Mouse (Mus musculus) gastrocnemius, postnatal 14 days (tissue): ENCODE measurements around the gene Bmpr1b. TPM values are rescaled to one million over a fixed set of nuclear protein-coding genes. Genes with fewer than 3 reads are reported as not detected.
A peak's percentile ranks its signal among the peaks of the same experiment; 100 is the strongest.

Experiments used
- DNase-seq: peaks from one replicate; pipeline ENCODE4 v3.0.0; 2021; ENCODE audit warnings: mixed read lengths
- intact Hi-C: fragments of 180-260 bp; cut with DNase I; formaldehyde crosslinking; loops from one replicate; pipeline ENCODE4 v1.15.1; 2025; ENCODE audit warnings: low total_unique reads
- total RNA-seq, 2 experiments: library from RNA; stranded (reverse); gene quantifications; 2 replicates each; pipeline ENCODE4 v1.2.3; 2021

Gene Bmpr1b
- total RNA-seq, 2 experiments from 2014 or later, result 3.1 to 3.6 TPM

GRCm38 (mm10) chr3:142049610-142050009, 119.6 kb downstream of the Bmpr1b start:
- intact Hi-C loops, result no loop called here
- DNase-seq, result no peak

DNA sequence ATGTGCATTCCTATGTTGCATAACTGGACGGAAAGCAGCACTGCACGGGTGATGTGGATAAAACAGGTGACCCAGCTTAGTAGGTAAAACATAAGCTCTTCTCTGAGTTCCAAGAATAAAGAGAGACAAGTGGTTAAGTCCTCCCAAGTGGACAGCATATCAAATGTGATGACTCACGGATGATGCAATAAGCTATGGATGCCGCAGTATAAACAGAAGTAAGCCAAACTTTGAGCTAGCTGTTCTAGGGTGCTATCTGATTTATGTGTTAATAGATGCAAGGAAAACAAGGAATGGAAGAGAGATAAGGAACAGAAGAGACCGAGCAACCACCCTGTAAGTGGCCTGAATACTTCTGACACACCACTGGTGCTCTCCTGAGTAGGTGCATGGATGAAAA, 120.1 kb downstream of the Bmpr1b start:
- intact Hi-C loops, result no loop called here
- no peak for DNase-seq

DNA sequence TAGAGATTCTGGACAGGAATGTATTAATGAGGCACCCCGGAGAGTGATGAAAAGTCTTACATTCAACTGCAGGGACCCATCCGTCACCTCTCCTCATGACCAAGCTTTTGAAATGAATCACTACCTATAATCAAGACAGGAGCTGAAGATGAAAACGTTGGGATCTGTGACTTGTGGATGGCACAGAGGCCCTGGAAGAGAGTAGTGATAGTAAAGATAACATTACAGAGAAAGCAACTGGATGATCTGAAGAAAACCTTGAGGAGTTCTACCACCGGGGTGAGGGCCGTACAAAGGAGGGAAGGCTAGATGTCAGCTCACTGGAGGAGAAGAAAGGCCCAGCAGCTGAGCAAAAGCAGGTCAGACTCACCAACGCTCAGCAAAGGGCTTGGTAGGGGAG, 120.7 kb downstream of the Bmpr1b start:
- no peak for DNase-seq
- intact Hi-C loops, result no loop called here

GRCm38 (mm10) chr3:142043463-142043862, 125.8 kb downstream of the Bmpr1b start:
- intact Hi-C loops, result no loop called here
- DNase-seq, result no peak

DNA sequence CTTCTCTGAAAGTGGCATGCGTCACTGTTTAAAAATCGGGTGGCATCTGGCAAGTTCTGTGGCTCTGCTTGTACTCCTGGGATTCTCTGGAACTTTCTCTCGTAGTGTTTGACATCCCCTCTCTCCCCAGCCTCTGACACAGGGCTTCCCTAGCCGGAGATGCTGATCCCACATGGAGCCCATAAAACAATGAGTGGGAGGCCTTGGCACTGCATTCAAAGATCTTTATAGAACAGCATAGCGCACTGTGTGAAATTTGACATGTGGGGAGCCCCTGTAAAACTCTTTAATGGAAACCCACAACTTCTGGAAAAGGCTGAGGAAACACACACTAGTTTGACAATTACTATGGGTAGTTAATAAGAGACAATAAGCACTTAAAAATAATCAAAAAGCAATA, 126.2 kb downstream of the Bmpr1b start:
- intact Hi-C loops, result no loop called here
- DNase-seq, result no peak

DNA sequence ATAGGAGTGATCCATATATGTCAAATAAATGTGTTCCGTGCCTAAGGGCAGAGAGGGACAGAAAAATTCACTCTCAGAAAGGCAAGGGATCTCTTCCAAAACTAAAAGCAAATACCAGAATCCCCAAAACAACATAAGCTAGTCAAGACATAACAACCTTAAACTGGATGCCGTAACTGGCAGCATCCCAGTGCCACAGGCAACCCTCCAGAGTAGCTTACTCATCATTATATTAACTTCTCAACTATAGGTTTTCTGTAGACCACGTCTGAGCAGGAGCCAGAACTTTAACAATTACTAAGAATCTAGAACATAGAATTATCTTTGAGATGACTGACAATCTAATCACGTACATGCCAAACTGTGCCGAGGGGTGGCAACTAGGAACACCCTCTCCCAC, 128.9 kb downstream of the Bmpr1b start:
- DNase-seq, result no peak
- intact Hi-C loops, result no loop called here

- intact Hi-C loops, result loop anchor here (10.0 kb wide), 1 partner anchor 149 kb away; no protein-coding TSS in a partner anchor
- no peak for DNase-seq
These were observed 135.1 kb downstream of the Bmpr1b start for GRCm38 (mm10) chr3:142034160-142034559.

- no peak for DNase-seq
- intact Hi-C loops, result no loop called here
These were observed 149.5 kb downstream of the Bmpr1b start for GRCm38 (mm10) chr3:142019716-142020115.

GRCm38 (mm10) chr3:141984548-141984947, 184.7 kb downstream of the Bmpr1b start:
- intact Hi-C loops, result no loop called here
- no peak for DNase-seq

DNA sequence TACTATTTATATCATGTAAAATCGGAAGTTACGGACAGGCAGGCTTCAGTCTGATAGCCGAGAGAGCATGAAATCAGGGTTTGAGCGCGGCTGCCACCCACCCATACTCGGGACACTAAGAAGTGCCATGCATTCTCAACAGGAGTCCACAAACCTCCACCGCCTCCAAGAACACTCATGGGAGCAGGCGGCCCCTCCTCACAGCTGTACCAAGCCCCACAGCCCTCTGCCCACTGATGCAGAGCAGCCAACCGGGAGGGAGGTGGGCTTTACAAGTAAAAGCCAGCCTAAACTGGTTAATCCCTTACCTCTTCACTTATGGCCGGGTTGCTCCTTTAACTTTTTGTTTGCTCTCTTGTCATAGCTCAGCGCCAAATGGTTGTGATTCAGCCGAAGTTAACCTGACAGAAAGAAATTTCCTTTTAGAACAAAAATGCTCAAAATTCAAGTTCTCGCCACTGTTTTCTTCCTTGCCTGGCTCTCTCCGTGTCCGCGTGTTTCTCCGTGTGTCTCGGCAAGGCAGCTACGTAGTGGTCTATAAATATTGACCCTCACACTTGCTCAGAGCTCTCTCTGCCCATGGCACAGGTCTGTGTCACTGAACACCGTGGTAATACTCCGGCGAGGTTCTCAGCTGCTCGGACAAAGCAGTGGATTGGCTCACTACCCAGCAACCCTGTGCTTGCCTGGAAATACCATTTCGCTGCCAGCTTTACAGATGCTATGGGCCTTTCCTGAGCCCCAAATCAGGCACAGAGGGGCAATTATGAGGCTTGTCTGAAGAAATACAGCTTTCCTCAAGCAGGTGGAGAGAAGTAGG, 187.4 kb downstream of the Bmpr1b start:
- intact Hi-C loops, result no loop called here

DNA sequence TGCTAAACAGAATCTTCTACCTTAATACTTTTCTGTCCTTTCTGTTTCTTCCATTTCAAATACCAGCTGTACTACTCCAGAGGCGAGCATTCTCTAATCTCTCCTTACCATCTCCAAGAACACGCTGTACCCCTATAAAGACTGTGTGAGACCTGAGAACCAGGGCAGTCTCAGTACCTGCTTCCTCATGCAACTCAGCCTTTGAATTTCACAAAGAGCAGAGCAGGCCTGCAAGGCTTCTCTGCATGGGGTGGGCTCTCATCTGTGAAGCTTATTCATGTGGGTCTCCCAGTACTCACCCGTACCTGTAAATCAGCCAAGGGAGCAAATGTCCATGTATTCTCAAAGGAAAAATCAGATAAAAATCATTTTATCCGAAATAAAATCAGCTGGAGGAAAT, 203.0 kb downstream of the Bmpr1b start:
- DNase-seq, result no peak
- intact Hi-C loops, result no loop called here

More for the DNA sequence above, 187.4 kb downstream of the Bmpr1b start:
- peak; percentile 43 for DNase-seq

DNA sequence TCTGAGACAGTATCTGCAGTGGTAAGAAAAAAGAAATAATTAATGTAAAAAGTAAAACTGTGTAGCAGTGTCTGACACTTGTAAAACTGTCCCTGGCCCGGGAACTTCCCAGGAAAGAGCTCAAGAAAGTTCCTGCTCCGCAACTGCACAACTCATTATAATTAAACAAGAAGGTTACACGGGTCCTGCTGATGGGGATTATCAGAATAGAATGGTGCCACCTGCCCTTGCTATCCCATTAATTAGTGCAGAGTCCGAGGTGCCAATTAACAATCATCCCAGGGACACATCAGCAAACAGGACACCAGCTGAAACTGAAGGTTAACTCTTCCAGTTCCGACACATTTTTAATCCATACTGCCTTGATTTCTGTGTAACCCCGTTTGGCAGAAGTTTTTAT, 216.3 kb downstream of the Bmpr1b start:
- intact Hi-C loops, result no loop called here
- DNase-seq, result no peak

- DNase-seq, result no peak
- intact Hi-C loops, result no loop called here
These were observed 218.6 kb downstream of the Bmpr1b start for GRCm38 (mm10) chr3:141950642-141951041.

DNA sequence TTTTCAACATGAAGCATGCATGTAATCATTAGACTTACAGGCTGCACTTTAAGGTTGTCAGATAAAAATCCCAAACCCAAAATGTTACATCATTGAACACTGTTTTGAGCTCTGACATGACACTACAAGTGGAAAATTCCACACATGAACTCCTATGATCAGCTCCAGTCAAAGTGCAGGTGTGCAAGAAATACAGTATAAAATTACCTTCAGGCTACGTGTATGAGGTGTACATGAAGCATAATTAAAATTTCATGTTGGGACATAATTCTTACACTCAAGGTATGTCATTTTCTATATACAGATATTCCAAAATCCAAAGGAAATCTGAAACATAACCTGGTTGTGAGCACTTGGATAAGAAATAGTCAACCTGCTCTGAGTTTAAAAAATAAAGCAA, 220.7 kb downstream of the Bmpr1b start:
- intact Hi-C loops, result no loop called here
- DNase-seq, result no peak

DNA sequence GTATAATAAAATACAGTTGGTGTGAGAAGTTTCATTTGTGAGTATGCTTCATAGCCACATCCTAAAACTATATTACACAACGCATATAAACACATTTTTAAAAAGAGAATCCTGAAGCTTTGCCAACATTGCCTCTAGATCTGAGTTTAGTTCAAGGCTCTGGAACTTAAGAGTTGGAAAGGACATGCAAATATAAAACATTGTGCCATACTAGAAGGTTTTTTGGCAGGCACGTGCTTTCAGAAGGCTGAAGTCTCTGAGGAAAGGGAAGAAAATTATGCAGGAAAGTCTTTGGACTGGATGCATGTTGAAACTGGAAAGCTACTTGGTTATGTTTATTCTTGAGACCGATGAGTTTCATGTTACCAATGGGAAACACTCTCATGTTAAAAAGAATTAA, 221.1 kb downstream of the Bmpr1b start:
- no peak for DNase-seq
- intact Hi-C loops, result no loop called here

DNA sequence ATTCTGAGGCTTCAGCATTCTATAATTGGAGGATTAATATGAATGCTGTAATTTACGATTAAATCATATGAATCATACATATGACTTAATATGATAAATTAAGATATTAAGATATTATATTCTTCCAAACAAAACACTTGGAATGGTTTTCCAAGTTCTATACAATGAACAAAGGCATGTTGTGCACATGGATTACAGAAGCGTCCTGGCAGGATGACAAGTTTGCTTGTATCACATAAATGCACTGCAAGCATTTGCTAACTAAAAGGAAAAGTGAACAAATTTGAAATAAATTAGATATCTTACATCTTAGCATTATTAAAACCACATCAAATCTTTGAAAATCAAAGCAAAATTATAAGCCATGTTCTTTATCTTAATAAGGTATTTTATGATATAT, 222.4 kb downstream of the Bmpr1b start:
- intact Hi-C loops, result no loop called here
- DNase-seq, result no peak

DNA sequence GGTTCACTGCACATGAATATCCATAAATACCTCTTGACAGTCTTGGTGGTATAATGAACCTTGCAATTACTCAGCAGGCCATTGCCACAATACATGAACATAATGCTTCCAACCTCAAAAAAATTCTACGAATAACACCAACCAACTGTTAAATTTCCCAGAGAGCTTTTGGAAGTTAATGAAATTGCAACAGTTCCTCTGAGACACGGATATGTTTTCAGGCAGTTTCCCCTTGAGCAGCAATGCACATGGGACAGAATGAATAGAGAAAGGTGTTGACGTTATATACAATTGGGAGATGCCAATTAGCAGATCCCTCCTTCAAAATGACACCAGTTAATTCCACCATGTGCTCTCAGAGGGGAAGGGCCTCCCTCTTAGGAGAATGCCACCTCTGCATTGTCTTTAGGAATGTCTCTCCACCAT, 225.9 kb downstream of the Bmpr1b start:
- intact Hi-C loops, result no loop called here
- DNase-seq, result no peak

DNA sequence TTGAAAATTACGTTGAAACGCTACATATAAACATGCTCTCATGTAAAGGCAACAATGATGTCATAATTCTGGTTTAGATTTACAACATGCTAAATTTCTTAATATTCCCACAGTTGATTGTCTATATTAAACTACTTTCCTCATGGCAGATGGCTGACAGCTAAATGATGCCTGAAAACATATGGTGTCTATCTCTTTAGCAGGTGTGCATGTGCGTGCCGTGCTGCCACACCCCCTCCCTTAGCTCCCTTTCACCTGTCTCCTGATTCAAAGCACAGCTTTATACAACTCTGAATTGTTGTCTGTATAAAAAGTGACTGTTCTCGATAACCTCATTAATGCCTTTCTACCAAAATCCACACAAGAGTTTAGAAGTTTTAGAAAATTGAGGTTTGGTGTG, 229.0 kb downstream of the Bmpr1b start:
- no peak for DNase-seq
- intact Hi-C loops, result no loop called here

DNA sequence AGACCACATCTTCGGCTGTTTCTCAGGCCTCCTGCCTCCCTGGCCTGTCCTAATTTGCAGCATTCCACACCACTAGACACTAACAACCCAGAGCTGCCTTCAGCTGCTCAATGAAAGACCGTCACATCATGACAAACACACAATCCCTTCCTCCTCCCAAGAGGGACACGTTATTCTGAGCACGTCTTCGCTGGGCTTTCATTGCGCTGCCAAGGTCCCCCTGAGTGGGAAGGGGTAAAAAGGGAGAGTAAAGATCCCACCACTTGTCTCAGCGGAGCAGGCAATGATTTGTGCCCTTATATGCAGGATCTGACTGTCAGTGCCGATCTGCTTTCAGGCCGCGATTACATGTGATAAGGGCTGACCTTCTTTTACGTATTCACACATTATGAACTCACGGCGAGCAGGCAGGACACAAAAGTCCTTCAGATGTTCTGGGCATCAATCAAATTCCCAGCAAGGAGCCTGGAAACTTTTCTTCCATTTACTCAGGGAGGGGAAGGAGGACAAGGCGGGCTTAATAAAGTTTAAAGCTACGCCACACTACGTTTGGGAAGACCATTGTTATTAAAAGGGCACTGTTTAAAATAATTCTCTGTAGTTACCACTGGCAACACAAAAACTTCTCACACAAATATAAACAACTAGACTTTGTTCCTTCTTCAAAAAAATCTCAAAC, 232.5 kb downstream of the Bmpr1b start:
- no peak for DNase-seq
- intact Hi-C loops, result no loop called here

- intact Hi-C loops, result no loop called here
- DNase-seq, result peak; percentile 42
These were observed 236.3 kb downstream of the Bmpr1b start for GRCm38 (mm10) chr3:141932956-141933355.
